Mouse (Mus musculus) liver, embryonic 14.5 days (tissue): ENCODE measurements around the gene Mt4. TPM values are rescaled to one million over a fixed set of nuclear protein-coding genes. Genes with fewer than 3 reads are reported as not detected.

Source experiments
- ATAC-seq: fragments of 200-750 bp; cut with Nextera tagmentation; 2 replicates; pipeline ENCODE4 v1.8.0; 2017; ENCODE audit warnings: moderate number of reproducible peaks, mild to moderate bottlenecking, moderate library complexity; ENCODE audit not compliant: insufficient read depth
- DNase-seq, 3 experiments: peaks; one replicate each; pipeline ENCODE4 v3.0.0-alpha.2; 2012 to 2013; ENCODE audit warnings: low read depth in 3 of 3, low spot score in 3 of 3
- H3K27ac ChIP-seq: fragments of 300-500 bp; sonication (generic); 2 replicates; pipeline ENCODE4 v1.5.1; 2014; ENCODE audit warnings: moderate library complexity, mild to moderate bottlenecking, control low read depth, inconsistent platforms
- H3K27me3 ChIP-seq: fragments of 300-500 bp; sonication (generic); 2 replicates; pipeline ENCODE4 v1.6.1; 2014; ENCODE audit warnings: mild to moderate bottlenecking, low read length, moderate library complexity; ENCODE audit not compliant: control insufficient read depth, insufficient read depth
- H3K36me3 ChIP-seq: fragments of 300-500 bp; sonication (generic); replicated peaks from 2 replicates; pipeline ENCODE4 v1.6.1; 2014; ENCODE audit warnings: low read depth; ENCODE audit not compliant: control insufficient read depth, insufficient read depth
- H3K4me1 ChIP-seq, 2 experiments: fragments of 200-500 bp in 1 of 2; fragments of 300-500 bp in 1 of 2; sonication (generic) in 1 of 2; replicated peaks; 2 replicates each; pipeline ENCODE4 v1.6.1; 2012 to 2014; ENCODE audit warnings: antibody characterized with exemption in 1 of 2, inconsistent platforms in 1 of 2, low read length in 1 of 2; ENCODE audit not compliant: control insufficient read depth in 2 of 2, insufficient read depth in 2 of 2
- H3K4me2 ChIP-seq: fragments of 300-500 bp; sonication (generic); 2 replicates; pipeline ENCODE4 v1.6.1; 2014; ENCODE audit warnings: low read depth, mild to moderate bottlenecking, control low read depth, moderate library complexity
- H3K4me3 ChIP-seq, 2 experiments: fragments of 200-500 bp in 1 of 2; fragments of 300-500 bp in 1 of 2; sonication (generic) in 1 of 2; 2 replicates each; pipeline ENCODE4 v1.5.1; 2012 to 2014; ENCODE audit warnings: low read depth in 2 of 2, low read length in 2 of 2, mild to moderate bottlenecking in 2 of 2, control low read depth in 1 of 2, inconsistent platforms in 1 of 2, moderate library complexity in 1 of 2; ENCODE audit not compliant: insufficient read depth in 1 of 2
- H3K9ac ChIP-seq: fragments of 300-500 bp; sonication (generic); replicated peaks from 2 replicates; pipeline ENCODE4 v1.6.1; 2014; ENCODE audit warnings: mild to moderate bottlenecking, control low read depth, moderate library complexity
- H3K9me3 ChIP-seq: fragments of 300-500 bp; sonication (generic); 2 replicates; pipeline ENCODE4 v1.6.1; 2016; ENCODE audit warnings: low read length, mixed read lengths; ENCODE audit not compliant: control insufficient read depth
- CTCF ChIP-seq: IDR thresholded peaks from 2 replicates; pipeline ENCODE4 v1.5.1; 2016; ENCODE audit warnings: antibody characterized with exemption, low read depth, control low read depth
- EP300 ChIP-seq: IDR thresholded peaks from 2 replicates; pipeline ENCODE4 v1.6.1; 2016; ENCODE audit warnings: antibody characterized with exemption, low read depth
- WGBS: fragments of 180-500 bp; shearing (Covaris S2); extraction: QIAGEN DNeasy Blood & Tissue Kit; methylation state at CpG from one replicate; pipeline ENCODE4 v1.1.7; 2014; ENCODE audit not compliant: insufficient replicate concordance; 5-methylcytosine and 5-hydroxymethylcytosine counted together
- polyA plus RNA-seq, 2 experiments: library from polyadenylated mRNA; depleted of rRNA in 1 of 2; stranded (reverse) in 1 of 2; unstranded in 1 of 2; fragments of >200 nt; fragmentation: Nextera tagmentation in 1 of 2; extraction: Ambion mirVana in 1 of 2; gene quantifications; 2 replicates each; pipeline versions ENCODE4 v1.2.1 to v1.2.3; 2012 to 2014

The Mt4 gene
- polyA plus RNA-seq, 2 experiments, result 1.7 to 2.1 TPM

GRCm38 (mm10) chr8:94109835-94110234 lies 27.2 kb upstream of the Mt4 start:
- no peaks in the 10 kb centered on the region for H3K9me3 ChIP-seq
- no peak overlapping the region for H3K4me3 ChIP-seq
- peak; percentile 55 for ATAC-seq
- 66% methylated on average over 5 of the region's 5 CpGs for WGBS
- DNase-seq, result no peak
- no peaks in the 10 kb centered on the region for H3K27me3 ChIP-seq
- H3K27ac ChIP-seq, result peak overlapping the region; percentile 94
- H3K9ac ChIP-seq, result peak overlapping the region; percentile 55; the same call in 1 of the 2 replicates
- H3K4me1 ChIP-seq, result peaks cover 44 to 57% of the 10 kb centered on the region in 2 experiments
- H3K36me3 ChIP-seq, result no peaks in the 10 kb centered on the region
- TF ChIP-seq EP300, result no peak
- TF ChIP-seq CTCF, result peak; percentile 49
- peak overlapping the region; percentile 56 for H3K4me2 ChIP-seq

- peak in 1 of 3 experiments; percentile 30 for DNase-seq
- peak; percentile 32; the same call in 1 of the 2 replicates for ATAC-seq
- H3K4me1 ChIP-seq, result peaks cover 44 to 57% of the 10 kb centered on the region in 2 experiments
- no peak for TF ChIP-seq CTCF
- no peak for TF ChIP-seq EP300
- peak overlapping the region; percentile 11; the same call in 1 of the 2 replicates for H3K9ac ChIP-seq
- no peaks in the 10 kb centered on the region for H3K27me3 ChIP-seq
- no peaks in the 10 kb centered on the region for H3K9me3 ChIP-seq
- H3K36me3 ChIP-seq, result no peaks in the 10 kb centered on the region
- WGBS, result 53% methylated on average over 6 of the region's 6 CpGs
- peak overlapping the region; percentile 94 for H3K27ac ChIP-seq
- no peak overlapping the region for H3K4me3 ChIP-seq
- H3K4me2 ChIP-seq, result peak overlapping the region; percentile 56
Observed at GRCm38 (mm10) chr8:94110526-94111177, 26.3 kb upstream of the Mt4 start.

- Histone ChIP-seq H3K9ac (peak overlapping the region; percentile 38), H3K9me3 (no peaks in the 10 kb centered on the region), H3K4me2 (peak overlapping the region; percentile 37), H3K27ac (peak overlapping the region; percentile 53), H3K27me3 (no peaks in the 10 kb centered on the region), H3K4me1 (peaks cover 45 to 48% of the 10 kb centered on the region in 2 experiments), H3K36me3 (no peaks in the 10 kb centered on the region), H3K4me3 (no peak overlapping the region)
- ATAC-seq, result no peak
- no peak for TF ChIP-seq EP300
- no peak for TF ChIP-seq CTCF
- no peak for DNase-seq
- WGBS, result 43% methylated on average over 1 of the region's 1 CpGs
Observed at GRCm38 (mm10) chr8:94113435-94113834, 23.6 kb upstream of the Mt4 start.

- WGBS, result 74% methylated on average over 2 of the region's 2 CpGs
Observed at GRCm38 (mm10) chr8:94113972-94114371, 23.0 kb upstream of the Mt4 start.

GRCm38 (mm10) chr8:94118776-94119430 lies 18.1 kb upstream of the Mt4 start:
- H3K9ac ChIP-seq, result 0 out of 2 replicates have a peak overlapping the region, but pooled peaks have one; percentile 13
- peak overlapping the region; percentile 13 for H3K27ac ChIP-seq
- no peaks in the 10 kb centered on the region for H3K27me3 ChIP-seq
- H3K4me2 ChIP-seq, result peak overlapping the region; percentile 32
- ATAC-seq (peak; percentile 98), DNase-seq (peak; percentile 53 to 62 (median 56))
- H3K4me3 ChIP-seq, result no peak overlapping the region
- TF ChIP-seq CTCF (no peak), EP300 (peak; percentile 76)
- H3K4me1 ChIP-seq, result peaks cover 12 to 14% of the 10 kb centered on the region in 2 experiments
- WGBS, result 14% methylated on average over 6 of the region's 6 CpGs
- no peaks in the 10 kb centered on the region for H3K36me3 ChIP-seq
- H3K9me3 ChIP-seq, result no peaks in the 10 kb centered on the region

More at GRCm38 (mm10) chr8:94113972-94114371, 23.0 kb upstream of the Mt4 start:
- Histone ChIP-seq H3K27me3 (no peaks in the 10 kb centered on the region), H3K27ac (no peak overlapping the region), H3K9me3 (no peaks in the 10 kb centered on the region), H3K4me3 (no peak overlapping the region), H3K4me1 (peaks cover 46 to 47% of the 10 kb centered on the region in 2 experiments), H3K9ac (no peak overlapping the region; the same call in 1 of the 2 replicates), H3K36me3 (no peaks in the 10 kb centered on the region), H3K4me2 (no peak overlapping the region)
- ATAC-seq, result no peak
- DNase-seq, result no peak
- TF ChIP-seq EP300 (no peak), CTCF (no peak)
